Mouse (Mus musculus) G1E (cell line): ENCODE measurements around the gene Rtp4. TPM values are rescaled to one million over a fixed set of nuclear protein-coding genes. Genes with fewer than 3 reads are reported as not detected.

Experiments used
- ATAC-seq: 2 replicates; pipeline ENCODE4 v1.8.0; 2016; ENCODE audit warnings: mild to moderate bottlenecking; ENCODE audit not compliant: insufficient number of reproducible peaks, poor library complexity, low FRiP score, severe bottlenecking; ENCODE audit errors: extremely low read depth
- DNase-seq: peaks from one replicate; pipeline ENCODE4 v3.0.0; 2012; ENCODE audit warnings: low spot score
- H3K27me3 ChIP-seq: 2 replicates; pipeline ENCODE4 v1.6.1; 2012; ENCODE audit warnings: mild to moderate bottlenecking, low read length, inconsistent platforms; ENCODE audit not compliant: insufficient read depth
- H3K36me3 ChIP-seq: replicated peaks from 2 replicates; pipeline ENCODE3; 2012; ENCODE audit warnings: mild to moderate bottlenecking, inconsistent platforms
- H3K4me1 ChIP-seq: 2 replicates; pipeline ENCODE4 v1.6.1; 2012; ENCODE audit warnings: low read depth, low read length, inconsistent platforms, mixed read lengths; ENCODE audit not compliant: insufficient read depth
- H3K4me3 ChIP-seq: 2 replicates; pipeline ENCODE4 v1.5.1; 2012; ENCODE audit warnings: low read depth, mild to moderate bottlenecking, inconsistent platforms, low read length, moderate library complexity, mixed read lengths
- H3K9me3 ChIP-seq: replicated peaks from 2 replicates; pipeline ENCODE4 v1.6.1; 2012; ENCODE audit warnings: inconsistent platforms
- CTCF ChIP-seq: IDR thresholded peaks from 2 replicates; pipeline ENCODE4 v1.5.1; 2012; ENCODE audit warnings: low read depth, low read length, inconsistent platforms, mixed read lengths
- GATA1 ChIP-seq: IDR thresholded peaks from 2 replicates; pipeline ENCODE4 v1.6.1; 2012; ENCODE audit warnings: borderline replicate concordance, low read length, inconsistent platforms, mixed read lengths
- GATA2 ChIP-seq: IDR thresholded peaks from 2 replicates; pipeline ENCODE4 v1.6.1; 2012; ENCODE audit warnings: low read depth, low read length, inconsistent platforms, borderline replicate concordance
- POLR2AphosphoS5 ChIP-seq: IDR thresholded peaks from 2 replicates; pipeline ENCODE4 v1.6.1; 2012; ENCODE audit warnings: low read depth, low read length, inconsistent platforms; ENCODE audit not compliant: insufficient replicate concordance
- TAL1 ChIP-seq: conservative IDR thresholded peaks from 2 replicates; pipeline ENCODE4 v1.6.1; 2012; ENCODE audit warnings: low read depth, low read length, inconsistent platforms, mixed read lengths
- polyA plus RNA-seq: library from polyadenylated mRNA; stranded (reverse); fragments of >175 nt; gene quantifications from 2 replicates; pipeline ENCODE4 v1.2.3, GENCODE M21; 2012
- total RNA-seq, 2 experiments: library from RNA; stranded (forward) in 1 of 2; stranded (reverse) in 1 of 2; fragments of 200-1000 nt in 1 of 2; fragments of >200 nt in 1 of 2; fragmentation: Nextera tagmentation in 1 of 2; gene quantifications; 2 replicates each; pipeline ENCODE4 v1.2.3; 2014 to 2017

The Rtp4 gene
- total and polyA plus RNA-seq, 3 experiments: 0.33 TPM; not detected in 2

DNA sequence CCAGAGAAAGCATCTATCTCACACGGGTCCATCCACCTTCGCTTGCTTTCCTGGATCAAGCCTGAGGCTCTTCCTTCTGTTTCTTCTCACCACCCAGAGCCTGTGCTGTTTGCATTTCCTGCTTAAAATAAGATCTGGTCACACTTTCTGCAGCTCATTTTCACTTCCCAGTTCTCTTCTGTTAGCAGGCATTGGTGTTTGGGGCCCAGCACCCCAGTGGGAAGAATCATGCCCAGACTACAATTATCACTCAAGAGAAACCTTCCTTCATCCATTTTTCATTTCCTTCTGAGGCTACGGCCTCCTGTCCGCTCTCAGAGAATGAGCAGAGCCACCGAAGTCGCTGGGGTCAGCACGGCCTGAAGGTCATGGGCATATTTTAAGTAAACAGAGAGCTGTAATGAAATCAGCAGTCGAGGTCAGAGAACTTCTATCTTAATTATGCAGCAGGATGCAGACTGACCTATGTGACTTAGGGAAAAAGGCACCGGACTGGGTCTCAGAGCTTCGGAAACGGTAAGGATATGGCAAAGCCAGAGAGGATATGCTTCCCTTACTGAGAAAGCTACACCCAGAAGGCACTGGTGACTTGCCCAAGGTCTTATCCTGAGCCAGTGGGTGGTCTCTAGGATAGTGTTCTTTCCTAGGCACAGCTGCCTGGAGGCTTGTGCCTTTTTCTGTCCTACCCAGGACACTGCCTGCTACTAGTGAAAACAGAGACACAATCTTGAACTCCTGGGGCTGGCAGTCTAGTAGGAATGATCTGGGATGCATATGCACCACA, 14.0 kb upstream of the Rtp4 start:
- Histone ChIP-seq H3K4me3 (no peak overlapping the region), H3K27me3 (no peaks in the 10 kb centered on the region), H3K4me1 (no peaks in the 10 kb centered on the region), H3K9me3 (peaks cover 2% of the 10 kb centered on the region; the same call in 1 of the 2 replicates), H3K36me3 (no peaks in the 10 kb centered on the region)
- ATAC-seq: no peak
- TF ChIP-seq POLR2AphosphoS5 (no peak), GATA1 (no peak), GATA2 (no peak), CTCF (no peak), TAL1 (no peak)
- DNase-seq: no peak

DNA sequence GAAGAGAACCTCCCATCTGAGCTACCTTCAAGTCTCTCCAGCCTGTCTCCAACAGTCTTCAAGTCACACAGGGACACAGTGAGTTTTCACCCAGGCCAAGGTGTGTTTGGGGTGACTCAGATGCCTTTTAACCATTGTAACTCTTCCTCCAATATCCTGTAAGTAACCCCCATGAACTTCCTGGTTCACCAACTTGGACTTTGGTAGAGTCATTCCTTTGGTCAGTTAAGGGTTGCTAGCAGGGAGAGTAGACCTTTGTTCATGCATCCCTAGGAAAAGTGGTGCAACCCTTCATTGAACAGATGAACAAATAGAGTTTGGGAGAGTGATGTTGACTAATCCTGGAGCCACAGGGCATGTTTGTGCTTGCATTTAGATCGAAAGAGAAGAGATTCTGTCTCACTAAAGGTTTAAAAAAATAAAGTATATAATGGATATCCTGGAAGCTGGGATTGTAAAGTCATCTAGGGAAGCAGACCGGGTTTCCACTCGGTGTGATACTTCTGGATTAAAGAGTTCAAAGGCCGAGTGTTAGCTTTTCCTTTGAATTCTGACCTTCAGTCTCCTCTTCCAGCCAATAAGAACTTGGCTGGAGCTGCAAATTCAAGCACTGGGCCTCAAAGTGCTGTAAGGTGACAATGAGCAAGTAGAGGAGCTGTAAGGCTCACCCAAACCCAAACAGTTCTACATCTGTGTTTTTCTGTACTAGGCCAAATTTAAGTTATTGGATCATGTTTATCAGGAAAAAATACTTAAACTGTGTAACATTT, 8.7 kb upstream of the Rtp4 start:
- no peak overlapping the region for H3K4me3 ChIP-seq
- TF ChIP-seq TAL1: no peak
- TF ChIP-seq GATA2: no peak
- TF ChIP-seq POLR2AphosphoS5: no peak
- TF ChIP-seq CTCF: no peak
- TF ChIP-seq GATA1: no peak
- DNase-seq (no peak), ATAC-seq (no peak)
- no peaks in the 10 kb centered on the region for H3K36me3 ChIP-seq
- peaks cover 10% of the 10 kb centered on the region; the same call in 1 of the 2 replicates for H3K9me3 ChIP-seq
- no peaks in the 10 kb centered on the region for H3K4me1 ChIP-seq
- no peaks in the 10 kb centered on the region for H3K27me3 ChIP-seq

GRCm38 (mm10) chr16:23513401-23513800, 6.7 kb upstream of the Rtp4 start:
- no peak for ATAC-seq
- no peak for DNase-seq
- Histone ChIP-seq H3K9me3 (peaks cover 21% of the 10 kb centered on the region), H3K27me3 (no peaks in the 10 kb centered on the region), H3K4me3 (no peak overlapping the region), H3K36me3 (no peaks in the 10 kb centered on the region), H3K4me1 (no peaks in the 10 kb centered on the region)
- TF ChIP-seq POLR2AphosphoS5 (no peak), GATA2 (no peak), TAL1 (no peak)

GRCm38 (mm10) chr16:23515766-23516165, 4.3 kb upstream of the Rtp4 start:
- Histone ChIP-seq H3K4me1 (no peaks in the 10 kb centered on the region), H3K4me3 (no peak overlapping the region), H3K27me3 (no peaks in the 10 kb centered on the region), H3K9me3 (peaks cover 25% of the 10 kb centered on the region), H3K36me3 (no peaks in the 10 kb centered on the region)
- TF ChIP-seq GATA1: no peak
- TF ChIP-seq CTCF: no peak
- TF ChIP-seq TAL1: no peak
- no peak for TF ChIP-seq POLR2AphosphoS5
- no peak for TF ChIP-seq GATA2
- ATAC-seq (no peak), DNase-seq (no peak)

DNA sequence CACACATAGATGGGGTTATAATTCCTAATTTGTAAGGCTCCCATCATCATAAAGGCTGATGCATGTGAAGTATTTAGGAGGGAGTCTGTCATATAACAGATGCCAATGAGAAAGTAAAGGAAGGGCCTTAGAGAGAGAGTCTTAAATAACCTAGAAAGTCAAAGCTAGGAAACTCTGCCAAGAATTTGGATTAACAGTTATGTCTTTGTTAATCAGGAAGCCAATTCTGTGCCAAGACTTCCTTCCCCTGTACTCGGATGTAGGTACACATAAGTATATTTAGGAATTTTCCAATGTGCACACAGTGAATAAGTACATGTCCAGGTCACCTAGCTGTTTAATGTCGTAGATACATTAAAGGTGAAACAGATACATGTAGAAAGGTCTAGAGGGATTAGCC, 3.5 kb upstream of the Rtp4 start:
- ATAC-seq: no peak
- no peak for TF ChIP-seq TAL1
- TF ChIP-seq GATA1: no peak
- TF ChIP-seq POLR2AphosphoS5: no peak
- no peak for TF ChIP-seq GATA2
- no peak for TF ChIP-seq CTCF
- H3K9me3 ChIP-seq: peaks cover 31% of the 10 kb centered on the region
- no peak for DNase-seq
- no peaks in the 10 kb centered on the region for H3K4me1 ChIP-seq
- no peaks in the 10 kb centered on the region for H3K36me3 ChIP-seq
- no peaks in the 10 kb centered on the region for H3K27me3 ChIP-seq
- H3K4me3 ChIP-seq: no peak overlapping the region

DNA sequence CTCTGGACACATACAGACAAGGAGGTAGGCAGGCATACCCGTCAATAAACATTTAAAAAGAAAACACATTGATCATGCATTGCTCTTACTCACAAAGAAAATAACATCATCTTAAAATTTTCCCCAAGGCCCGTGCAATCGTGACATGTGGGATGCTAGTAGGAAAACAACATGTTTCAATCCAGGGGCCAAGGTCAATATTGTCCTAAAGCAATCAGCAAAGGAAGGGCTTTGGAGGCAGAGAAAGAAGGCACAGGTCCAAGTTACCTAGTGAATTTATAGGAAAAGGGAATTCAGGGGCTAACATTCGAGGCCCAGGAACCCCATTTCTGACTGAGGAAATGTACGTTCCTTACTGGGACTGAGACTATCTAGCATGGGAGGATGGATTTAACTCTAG, 2.9 kb upstream of the Rtp4 start:
- peaks cover 36% of the 10 kb centered on the region for H3K9me3 ChIP-seq
- ATAC-seq (no peak), DNase-seq (no peak)
- no peaks in the 10 kb centered on the region for H3K4me1 ChIP-seq
- H3K27me3 ChIP-seq: no peaks in the 10 kb centered on the region
- H3K36me3 ChIP-seq: no peaks in the 10 kb centered on the region
- H3K4me3 ChIP-seq: no peak overlapping the region
- TF ChIP-seq CTCF: no peak
- no peak for TF ChIP-seq POLR2AphosphoS5
- no peak for TF ChIP-seq GATA1
- TF ChIP-seq TAL1: no peak
- TF ChIP-seq GATA2: no peak
